Mouse (Mus musculus) frontal cortex, postnatal 14 days (tissue): ENCODE data around the gene Lyzl6.

Experiments
- DNase-seq, 2 experiments: peaks; one replicate each; pipeline ENCODE4 v3.0.0; 2022; ENCODE audit warnings: low spot score in 2 of 2

Gene Lyzl6

GRCm38 (mm10) chr11:103645731-103646130 lies 7.0 kb upstream of the Lyzl6 start:
- DNase-seq = no peak

GRCm38 (mm10) chr11:103643211-103643610 lies 4.5 kb upstream of the Lyzl6 start:
- DNase-seq = no peak

GRCm38 (mm10) chr11:103639407-103639946 lies 787 bp upstream of the Lyzl6 start:
- DNase-seq = peak in 1 of 2 experiments; percentile 63

GRCm38 (mm10) chr11:103636261-103636660 lies 2.4 kb downstream of the Lyzl6 start:
- no peak for DNase-seq

GRCm38 (mm10) chr11:103635481-103635880 lies 3.2 kb downstream of the Lyzl6 start:
- DNase-seq = no peak

- DNase-seq = no peak
These were observed 3.9 kb downstream of the Lyzl6 start for GRCm38 (mm10) chr11:103634806-103635205.

- DNase-seq = no peak
These were observed 11.2 kb downstream of the Lyzl6 start for GRCm38 (mm10) chr11:103627453-103627852.

- DNase-seq = no peak
These were observed 17.6 kb downstream of the Lyzl6 start, which contains the start of gene Gm884 for GRCm38 (mm10) chr11:103621040-103621439. Gm884 (minus strand) TSS chr11:103621140.

GRCm38 (mm10) chr11:103610772-103611171 lies 27.9 kb downstream of the Lyzl6 start:
- no peak for DNase-seq

GRCm38 (mm10) chr11:103606611-103607010 lies 32.1 kb downstream of the Lyzl6 start:
- no peak for DNase-seq
